Mouse (Mus musculus): ENCODE measurements around the gene Ech1. TPM values are rescaled to one million over a fixed set of nuclear protein-coding genes. Genes with fewer than 3 reads are reported as not detected.
"Not testable (repeated sequence)": the region's sequence is repeated elsewhere in the genome, so short reads cannot be mapped to it uniquely, and the experiment has no call there.

The Ech1 gene
- polyA plus RNA-seq, 2 experiments = 62.4 to 92.5 TPM

- H3K9me3 ChIP-seq (ENCODE audit: control insufficient read depth, low read length) = no peaks in the 10 kb centered on the region; the same call in 1 of the 2 replicates
- H3K27me3 ChIP-seq (ENCODE audit: control insufficient read depth, insufficient read depth, low read length) = no peaks in the 10 kb centered on the region
- TF ChIP-seq EP300 (IDR thresholded peaks at IDR 0.05; ENCODE audit: low read depth) (no peak), CTCF (IDR thresholded peaks at IDR 0.05; ENCODE audit: low read depth) (peak; percentile 51)
- peak; percentile 75 for ATAC-seq (ENCODE audit: insufficient read depth)
- peak; percentile 60 to 68 (median 67) for DNase-seq (ENCODE audit: low read depth in 3 of 3, low spot score in 3 of 3)
- peaks cover 0 to 12% of the 10 kb centered on the region in 2 experiments; a peak in 3 of 4 replicates for H3K4me1 ChIP-seq (replicated peaks; ENCODE audit: control insufficient read depth in 2 of 2, insufficient read depth in 2 of 2, low read length in 1 of 2)
- H3K4me2 ChIP-seq (ENCODE audit: low read depth) = peak overlapping the region; percentile 68
- no peaks in the 10 kb centered on the region for H3K36me3 ChIP-seq (replicated peaks; ENCODE audit: control insufficient read depth, insufficient read depth, low read depth)
- no peak overlapping the region for H3K27ac ChIP-seq
- H3K9ac ChIP-seq (replicated peaks) = no peak overlapping the region; the same call in 1 of the 2 replicates
- H3K4me3 ChIP-seq (ENCODE audit: insufficient read depth in 1 of 2, low read depth in 2 of 2, low read length in 2 of 2) = peak overlapping the region; percentile 22 to 23
- WGBS (ENCODE audit: insufficient replicate concordance) = 29% methylated on average over 33 of the region's 33 CpGs
Observed at GRCm38 (mm10) chr7:28865481-28866300, 40.7 kb downstream of the Ech1 start.

GRCm38 (mm10) chr7:28866769-28867507, 41.9 kb downstream of the Ech1 start:
- Histone ChIP-seq H3K9me3 (ENCODE audit: control insufficient read depth, low read length) (no peaks in the 10 kb centered on the region), H3K27ac (no peak overlapping the region), H3K27me3 (ENCODE audit: control insufficient read depth, insufficient read depth, low read length) (no peaks in the 10 kb centered on the region), H3K9ac (replicated peaks) (no peak overlapping the region), H3K36me3 (replicated peaks; ENCODE audit: control insufficient read depth, insufficient read depth, low read depth) (no peaks in the 10 kb centered on the region), H3K4me3 (ENCODE audit: insufficient read depth in 1 of 2, low read depth in 2 of 2, low read length in 2 of 2) (no peak overlapping the region), H3K4me2 (ENCODE audit: low read depth) (0 out of 2 replicates have a peak overlapping the region, but pooled peaks have one; percentile 63), H3K4me1 (replicated peaks; ENCODE audit: control insufficient read depth in 2 of 2, insufficient read depth in 2 of 2, low read length in 1 of 2) (peaks cover 0 to 14% of the 10 kb centered on the region in 2 experiments; a peak in 3 of 4 replicates)
- ATAC-seq (ENCODE audit: insufficient read depth) = no peak
- TF ChIP-seq CTCF (IDR thresholded peaks at IDR 0.05; ENCODE audit: low read depth) (no peak), EP300 (IDR thresholded peaks at IDR 0.05; ENCODE audit: low read depth) (no peak)
- 81% methylated on average over 28 of the region's 28 CpGs for WGBS (ENCODE audit: insufficient replicate concordance)
- no peak for DNase-seq (ENCODE audit: low read depth in 3 of 3, low spot score in 3 of 3)

GRCm38 (mm10) chr7:28867508-28868340, 42.7 kb downstream of the Ech1 start:
- Histone ChIP-seq H3K4me2 (ENCODE audit: low read depth) (peak overlapping the region; percentile 63), H3K4me1 (replicated peaks; ENCODE audit: control insufficient read depth in 2 of 2, insufficient read depth in 2 of 2, low read length in 1 of 2) (peaks cover 0 to 14% of the 10 kb centered on the region in 2 experiments; a peak in 3 of 4 replicates), H3K4me3 (ENCODE audit: insufficient read depth in 1 of 2, low read depth in 2 of 2, low read length in 2 of 2) (peak overlapping the region; percentile 19 to 39; a peak in 3 of 4 replicates)
- not testable (repeated sequence) for H3K36me3 ChIP-seq (replicated peaks; ENCODE audit: control insufficient read depth, insufficient read depth, low read depth); H3K9ac ChIP-seq (replicated peaks); H3K9me3 ChIP-seq (ENCODE audit: control insufficient read depth, low read length); H3K27me3 ChIP-seq (ENCODE audit: control insufficient read depth, insufficient read depth, low read length); H3K27ac ChIP-seq
- 17% methylated on average over 23 of the region's 23 CpGs for whole genome bisulfite sequencing (ENCODE audit: insufficient replicate concordance)
- TF ChIP-seq CTCF (IDR thresholded peaks at IDR 0.05; ENCODE audit: low read depth) = peak; percentile 88
- ATAC-seq (ENCODE audit: insufficient read depth) (peak; percentile 67), DNase-seq (ENCODE audit: low read depth in 3 of 3, low spot score in 3 of 3) (peak; percentile 64 to 73 (median 68))

- no peak overlapping the region for H3K9ac ChIP-seq (replicated peaks)
- no peak overlapping the region for H3K4me2 ChIP-seq (ENCODE audit: low read depth)
- no peaks in the 10 kb centered on the region for H3K9me3 ChIP-seq (ENCODE audit: control insufficient read depth, low read length)
- no peak for ATAC-seq (ENCODE audit: insufficient read depth)
- peaks cover 0 to 8% of the 10 kb centered on the region in 2 experiments; a peak in 3 of 4 replicates for H3K4me1 ChIP-seq (replicated peaks; ENCODE audit: control insufficient read depth in 2 of 2, insufficient read depth in 2 of 2, low read length in 1 of 2)
- 68% methylated on average over 24 of the region's 24 CpGs for WGBS (ENCODE audit: insufficient replicate concordance)
- no peak overlapping the region for H3K27ac ChIP-seq
- H3K27me3 ChIP-seq (ENCODE audit: control insufficient read depth, insufficient read depth, low read length) = no peaks in the 10 kb centered on the region
- no peak overlapping the region for H3K4me3 ChIP-seq (ENCODE audit: insufficient read depth in 1 of 2, low read depth in 2 of 2, low read length in 2 of 2)
- no peaks in the 10 kb centered on the region for H3K36me3 ChIP-seq (replicated peaks; ENCODE audit: control insufficient read depth, insufficient read depth, low read depth)
- no peak for TF ChIP-seq CTCF (IDR thresholded peaks at IDR 0.05; ENCODE audit: low read depth)
- TF ChIP-seq EP300 (IDR thresholded peaks at IDR 0.05; ENCODE audit: low read depth) = no peak
- DNase-seq (ENCODE audit: low read depth in 3 of 3, low spot score in 3 of 3) = peak in 1 of 3 experiments; percentile 31
Observed at GRCm38 (mm10) chr7:28870901-28871664, 46.1 kb downstream of the Ech1 start.
